Mouse (Mus musculus) kidney, embryonic 15.5 days (tissue): ENCODE data around the gene Pxdn. TPM values are rescaled to one million over a fixed set of nuclear protein-coding genes. Genes with fewer than 3 reads are reported as not detected.
A peak's percentile ranks its signal among the peaks of the same experiment; 100 is the strongest.

Experiments
- ATAC-seq: fragments of 200-750 bp; cut with Nextera tagmentation; replicated peaks from 2 replicates; pipeline ENCODE4 v1.8.0; 2017; ENCODE audit warnings: moderate TSS enrichment; ENCODE audit not compliant: low FRiP score
- H3K27ac ChIP-seq: fragments of 300-500 bp; sonication (generic); 2 replicates; pipeline ENCODE4 v1.5.1; 2015; ENCODE audit warnings: mild to moderate bottlenecking, inconsistent platforms
- H3K27me3 ChIP-seq: fragments of 300-500 bp; sonication (generic); 2 replicates; pipeline ENCODE4 v1.6.1; 2015; ENCODE audit warnings: inconsistent platforms
- H3K36me3 ChIP-seq: fragments of 300-500 bp; sonication (generic); 2 replicates; pipeline ENCODE4 v1.6.1; 2015; ENCODE audit warnings: inconsistent platforms
- H3K4me1 ChIP-seq: fragments of 300-500 bp; sonication (generic); 2 replicates; pipeline ENCODE4 v1.6.1; 2015; ENCODE audit warnings: inconsistent platforms
- H3K4me2 ChIP-seq: fragments of 300-500 bp; sonication (generic); 2 replicates; pipeline ENCODE4 v1.6.1; 2015; ENCODE audit warnings: moderate library complexity, mild to moderate bottlenecking, inconsistent platforms
- H3K4me3 ChIP-seq: fragments of 300-500 bp; sonication (generic); replicated peaks from 2 replicates; pipeline ENCODE4 v1.5.1; 2015; ENCODE audit warnings: mild to moderate bottlenecking, inconsistent platforms
- H3K9ac ChIP-seq: fragments of 300-500 bp; sonication (generic); 2 replicates; pipeline ENCODE4 v1.6.1; 2015; ENCODE audit warnings: mild to moderate bottlenecking, inconsistent platforms
- H3K9me3 ChIP-seq: fragments of 300-500 bp; sonication (generic); replicated peaks from 2 replicates; pipeline ENCODE4 v1.6.1; 2016; ENCODE audit warnings: inconsistent platforms
- WGBS: fragments of 180-500 bp; shearing (Covaris S2); methylation state at CpG from one replicate; pipeline ENCODE4 v1.1.7; 2015; ENCODE audit warnings: mixed read lengths; 5-methylcytosine and 5-hydroxymethylcytosine counted together
- polyA plus RNA-seq: library from polyadenylated mRNA; unstranded; fragments of >200 nt; fragmentation: Nextera tagmentation; extraction: Ambion mirVana; gene quantifications from 2 replicates; pipeline ENCODE4 v1.2.1, GENCODE M21; 2015

Gene Pxdn
- polyA plus RNA-seq, 1 experiment from 2014 or later: 100.0 TPM

- Histone ChIP-seq H3K9ac (no peak overlapping the region), H3K9me3 (no peaks in the 10 kb centered on the region), H3K4me1 (no peaks in the 10 kb centered on the region), H3K36me3 (no peaks in the 10 kb centered on the region), H3K4me3 (no peak overlapping the region), H3K27me3 (no peaks in the 10 kb centered on the region), H3K27ac (no peak overlapping the region), H3K4me2 (no peak overlapping the region)
- ATAC-seq: no peak
- 65% methylated on average over 5 of the region's 5 CpGs for WGBS
Observed at GRCm38 (mm10) chr12:30030571-30030970, 93.2 kb downstream of the Pxdn start.

DNA sequence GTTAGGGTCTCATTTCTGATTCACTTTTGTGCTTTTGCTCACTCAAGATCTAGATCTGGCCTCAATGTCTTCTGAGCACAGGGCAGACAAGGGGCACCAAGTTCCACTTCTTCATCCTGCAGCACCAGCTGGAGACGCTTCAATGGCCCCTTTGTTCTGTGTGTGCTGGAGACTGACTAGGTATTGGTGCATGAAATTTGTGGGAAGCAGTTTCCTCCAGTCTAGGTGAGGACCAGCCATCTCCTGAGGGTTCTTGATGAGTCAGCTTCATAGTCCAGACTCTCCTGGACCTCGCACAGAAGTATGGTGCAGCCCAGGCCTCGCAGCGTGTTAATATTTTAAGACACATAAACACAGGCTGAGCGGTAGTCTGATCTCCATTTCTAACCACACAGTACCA is 97.3 kb downstream of the Pxdn start:
- H3K4me3 ChIP-seq: no peak overlapping the region
- 74% methylated on average over 5 of the region's 5 CpGs for WGBS
- no peak overlapping the region for H3K27ac ChIP-seq
- no peak overlapping the region for H3K4me2 ChIP-seq
- H3K27me3 ChIP-seq: no peaks in the 10 kb centered on the region
- no peaks in the 10 kb centered on the region for H3K4me1 ChIP-seq
- no peak overlapping the region for H3K9ac ChIP-seq
- ATAC-seq: peak; percentile 55; the same call in 1 of the 2 replicates
- no peaks in the 10 kb centered on the region for H3K9me3 ChIP-seq
- no peaks in the 10 kb centered on the region for H3K36me3 ChIP-seq

- Histone ChIP-seq H3K4me1 (peaks cover 2% of the 10 kb centered on the region; the same call in 1 of the 2 replicates), H3K27me3 (no peaks in the 10 kb centered on the region), H3K4me2 (no peak overlapping the region), H3K4me3 (no peak overlapping the region), H3K36me3 (no peaks in the 10 kb centered on the region), H3K9ac (no peak overlapping the region), H3K27ac (no peak overlapping the region), H3K9me3 (no peaks in the 10 kb centered on the region)
- ATAC-seq: no peak
- 38% methylated on average over 1 of the region's 1 CpGs for WGBS
Observed at GRCm38 (mm10) chr12:30035406-30035805, 98.0 kb downstream of the Pxdn start.

DNA sequence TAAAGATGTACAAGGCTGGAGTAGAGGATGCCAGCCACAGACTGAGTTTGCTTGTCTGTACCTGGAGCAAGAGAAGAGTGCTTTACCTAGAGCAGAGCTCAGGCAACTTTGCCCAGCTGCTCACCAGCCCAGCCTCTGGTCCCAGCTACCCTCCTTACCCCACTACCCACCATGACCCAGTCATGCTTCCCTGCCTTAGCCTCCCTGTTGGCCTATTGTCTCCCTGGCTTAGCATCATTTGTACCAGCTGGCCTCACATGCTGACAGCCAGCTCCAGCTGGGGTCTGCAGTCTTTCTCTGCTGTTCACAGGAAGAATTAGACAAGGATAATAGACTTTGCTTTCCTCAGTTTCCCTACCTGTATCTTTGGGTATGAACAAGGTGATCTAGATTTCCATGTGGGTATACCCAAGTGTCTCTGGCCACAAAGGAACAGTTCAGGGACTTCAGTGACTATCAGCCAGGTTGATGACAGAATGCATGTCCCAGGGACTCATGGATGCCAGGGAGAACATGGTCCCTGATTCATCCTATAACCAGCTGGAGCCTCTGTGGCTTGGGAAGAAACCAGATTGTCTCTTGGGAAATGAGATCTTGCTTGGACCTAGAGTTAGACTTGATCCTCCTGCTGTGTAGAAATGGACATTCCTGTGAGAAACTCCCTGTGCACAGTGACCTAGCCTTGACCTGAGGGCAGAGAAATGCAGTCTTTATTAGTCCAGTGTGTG is 98.6 kb downstream of the Pxdn start:
- Histone ChIP-seq H3K4me2 (no peak overlapping the region), H3K36me3 (no peaks in the 10 kb centered on the region), H3K27ac (no peak overlapping the region), H3K27me3 (no peaks in the 10 kb centered on the region), H3K4me3 (no peak overlapping the region), H3K9ac (no peak overlapping the region), H3K4me1 (peaks cover 4% of the 10 kb centered on the region; the same call in 1 of the 2 replicates), H3K9me3 (no peaks in the 10 kb centered on the region)
- no peak for ATAC-seq

- Histone ChIP-seq H3K27ac (no peak overlapping the region), H3K36me3 (no peaks in the 10 kb centered on the region), H3K4me1 (peaks cover 4% of the 10 kb centered on the region; the same call in 1 of the 2 replicates), H3K9ac (no peak overlapping the region), H3K27me3 (no peaks in the 10 kb centered on the region), H3K9me3 (no peaks in the 10 kb centered on the region), H3K4me3 (no peak overlapping the region), H3K4me2 (no peak overlapping the region)
- WGBS: 79% methylated on average over 4 of the region's 4 CpGs
- ATAC-seq: no peak
Observed at GRCm38 (mm10) chr12:30036569-30037055, 99.2 kb downstream of the Pxdn start.

DNA sequence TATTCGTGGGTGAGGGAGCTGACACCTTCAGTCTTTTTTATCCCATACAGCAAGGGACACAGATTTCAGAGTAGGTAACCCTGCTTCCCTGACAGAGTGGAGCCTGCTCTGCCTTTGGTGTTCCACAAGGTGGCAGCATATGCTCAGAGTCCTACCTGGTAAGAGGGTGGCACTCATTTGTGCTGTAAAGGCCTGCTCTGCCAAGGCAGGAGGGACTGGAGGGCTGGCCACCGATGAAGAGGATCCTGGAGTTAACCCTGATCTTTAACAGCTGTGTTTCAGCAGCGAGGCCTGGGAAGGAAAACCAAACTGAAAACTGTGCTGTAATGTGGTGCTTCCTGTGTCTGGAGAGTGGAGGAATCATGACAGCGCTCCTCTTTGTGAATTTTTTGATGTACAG is 102.2 kb downstream of the Pxdn start:
- no peak overlapping the region for H3K4me2 ChIP-seq
- no peak overlapping the region for H3K4me3 ChIP-seq
- H3K27ac ChIP-seq: 0 out of 2 replicates have a peak overlapping the region, but pooled peaks have one; percentile 43
- WGBS: 41% methylated on average over 4 of the region's 4 CpGs
- H3K36me3 ChIP-seq: no peaks in the 10 kb centered on the region
- peak; percentile 55; the same call in 1 of the 2 replicates for ATAC-seq
- H3K27me3 ChIP-seq: no peaks in the 10 kb centered on the region
- H3K9me3 ChIP-seq: no peaks in the 10 kb centered on the region
- no peak overlapping the region for H3K9ac ChIP-seq
- H3K4me1 ChIP-seq: peaks cover 4% of the 10 kb centered on the region; the same call in 1 of the 2 replicates

GRCm38 (mm10) chr12:30040150-30040549 is 102.7 kb downstream of the Pxdn start:
- H3K4me1 ChIP-seq: peaks cover 4% of the 10 kb centered on the region; the same call in 1 of the 2 replicates
- no peaks in the 10 kb centered on the region for H3K27me3 ChIP-seq
- 0 out of 2 replicates have a peak overlapping the region, but pooled peaks have one; percentile 43 for H3K27ac ChIP-seq
- H3K36me3 ChIP-seq: no peaks in the 10 kb centered on the region
- no peaks in the 10 kb centered on the region for H3K9me3 ChIP-seq
- 12% methylated on average over 4 of the region's 4 CpGs for WGBS
- no peak overlapping the region for H3K4me2 ChIP-seq
- no peak overlapping the region for H3K4me3 ChIP-seq
- no peak for ATAC-seq
- H3K9ac ChIP-seq: no peak overlapping the region

DNA sequence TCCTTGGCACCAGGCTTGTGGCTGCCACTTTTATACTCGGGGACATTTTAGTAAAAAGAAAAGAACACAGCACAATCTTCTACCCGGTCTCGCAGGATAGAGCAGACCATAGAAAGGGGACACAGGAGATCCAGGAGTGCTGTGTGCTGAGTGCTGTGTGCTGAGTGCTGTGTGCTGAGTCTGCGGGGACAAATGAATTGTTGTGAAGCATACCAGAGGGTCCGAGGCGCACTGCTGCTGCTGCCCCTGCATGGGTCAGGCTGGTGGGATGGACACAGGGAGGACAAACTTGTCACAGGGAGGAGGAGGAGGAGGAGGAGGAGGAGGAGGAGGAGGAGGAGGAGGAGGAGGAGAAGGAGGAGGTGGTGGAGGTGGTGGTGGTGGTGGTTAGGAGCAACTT is 111.4 kb downstream of the Pxdn start:
- 84% methylated on average over 4 of the region's 6 CpGs for WGBS
- Histone ChIP-seq H3K36me3 (no peaks in the 10 kb centered on the region), H3K27ac (no peak overlapping the region)

GRCm38 (mm10) chr12:30049818-30050217 is 112.4 kb downstream of the Pxdn start:
- Histone ChIP-seq H3K27ac (no peak overlapping the region), H3K4me2 (no peak overlapping the region), H3K4me1 (no peaks in the 10 kb centered on the region), H3K9ac (no peak overlapping the region), H3K27me3 (no peaks in the 10 kb centered on the region), H3K36me3 (no peaks in the 10 kb centered on the region), H3K9me3 (no peaks in the 10 kb centered on the region), H3K4me3 (no peak overlapping the region)
- ATAC-seq: no peak
- 85% methylated on average over 9 of the region's 9 CpGs for WGBS

More for the DNA sequence above, 111.4 kb downstream of the Pxdn start:
- no peak overlapping the region for H3K9ac ChIP-seq
- no peaks in the 10 kb centered on the region for H3K4me1 ChIP-seq
- H3K4me3 ChIP-seq: no peak overlapping the region
- H3K4me2 ChIP-seq: no peak overlapping the region
- H3K9me3 ChIP-seq: no peaks in the 10 kb centered on the region
- no peak for ATAC-seq
- H3K27me3 ChIP-seq: no peaks in the 10 kb centered on the region

GRCm38 (mm10) chr12:30050235-30050634 is 112.8 kb downstream of the Pxdn start:
- no peak for ATAC-seq
- Histone ChIP-seq H3K27me3 (no peaks in the 10 kb centered on the region), H3K9ac (no peak overlapping the region), H3K4me2 (no peak overlapping the region), H3K9me3 (no peaks in the 10 kb centered on the region), H3K27ac (no peak overlapping the region), H3K36me3 (no peaks in the 10 kb centered on the region), H3K4me1 (no peaks in the 10 kb centered on the region), H3K4me3 (no peak overlapping the region)
- WGBS: 17% methylated on average over 4 of the region's 4 CpGs

DNA sequence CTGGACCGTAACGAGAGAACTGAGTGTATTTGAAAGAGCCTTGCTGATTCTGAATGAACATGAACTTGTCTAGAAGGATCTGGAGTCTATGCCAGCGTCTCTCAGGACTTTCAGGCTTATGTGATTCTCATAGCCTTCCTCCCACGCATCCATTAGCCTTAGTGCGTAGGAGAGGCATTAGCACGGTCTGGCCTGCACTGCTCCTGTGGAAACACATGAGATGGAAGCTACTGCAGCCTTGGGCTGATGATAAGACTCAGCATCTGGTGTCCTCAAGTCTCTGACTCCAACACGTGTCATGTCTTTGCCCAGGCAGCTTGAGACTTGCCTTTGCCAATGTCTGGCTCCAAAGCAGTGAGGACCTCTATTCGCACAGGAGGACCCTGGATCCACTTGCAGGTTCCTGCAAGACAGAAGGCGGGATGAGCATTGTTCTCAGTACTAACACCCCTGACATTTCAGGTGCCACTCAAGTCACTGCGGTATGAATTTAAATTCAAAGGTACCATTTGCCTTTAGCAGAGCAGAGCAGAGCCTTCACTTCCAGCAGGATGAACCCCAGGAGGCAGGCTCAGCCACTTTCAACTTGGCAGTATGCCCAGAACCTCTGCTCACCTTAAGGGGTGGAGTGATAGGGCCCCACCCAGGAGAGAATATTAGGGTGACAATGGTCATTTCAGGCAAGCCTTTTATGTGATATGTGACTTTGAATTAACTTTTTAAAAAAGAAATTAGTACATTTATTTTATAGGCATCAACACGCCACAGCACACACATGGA is 117.5 kb downstream of the Pxdn start:
- 79% methylated on average over 11 of the region's 11 CpGs for WGBS
- Histone ChIP-seq H3K4me1 (no peaks in the 10 kb centered on the region), H3K27ac (no peak overlapping the region), H3K27me3 (0 out of 2 replicates have a peak, but pooled peaks cover 4% of the 10 kb centered on the region), H3K9ac (no peak overlapping the region), H3K9me3 (no peaks in the 10 kb centered on the region), H3K4me2 (no peak overlapping the region), H3K4me3 (no peak overlapping the region), H3K36me3 (no peaks in the 10 kb centered on the region)
- ATAC-seq: no peak

DNA sequence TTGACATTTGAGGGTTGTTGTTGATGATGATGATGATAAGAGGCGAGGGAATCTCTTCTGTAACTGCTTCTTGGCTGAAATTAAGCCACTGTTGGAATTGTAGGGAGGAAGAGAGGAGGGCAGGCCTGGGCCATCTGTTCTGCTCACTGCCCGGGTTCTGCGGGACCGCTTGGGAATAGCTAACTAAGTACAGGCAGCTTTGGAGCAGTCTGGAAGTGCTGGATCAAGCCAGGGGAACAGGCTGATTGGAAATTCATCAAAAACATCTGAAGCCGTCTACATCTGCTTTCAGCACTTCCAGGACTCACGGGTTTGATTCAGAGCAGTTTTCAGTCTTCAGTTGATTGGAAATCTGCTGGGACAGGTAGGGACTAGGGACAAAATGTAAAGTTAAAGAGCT is 120.6 kb downstream of the Pxdn start:
- no peaks in the 10 kb centered on the region for H3K4me1 ChIP-seq
- ATAC-seq: no peak
- H3K27me3 ChIP-seq: 0 out of 2 replicates have a peak, but pooled peaks cover 4% of the 10 kb centered on the region
- no peak overlapping the region for H3K4me2 ChIP-seq
- H3K27ac ChIP-seq: no peak overlapping the region
- no peak overlapping the region for H3K4me3 ChIP-seq
- no peaks in the 10 kb centered on the region for H3K36me3 ChIP-seq
- no peaks in the 10 kb centered on the region for H3K9me3 ChIP-seq
- 73% methylated on average over 6 of the region's 6 CpGs for WGBS
- H3K9ac ChIP-seq: no peak overlapping the region
